Mouse (Mus musculus) cerebellum, postnatal 36 days (tissue): ENCODE measurements around the gene 1700030K09Rik.

Source experiments
- DNase-seq, 2 experiments: peaks; one replicate each; pipeline ENCODE4 v3.0.0; 2021 to 2022; ENCODE audit warnings: mixed read lengths in 2 of 2

The 1700030K09Rik gene

DNA sequence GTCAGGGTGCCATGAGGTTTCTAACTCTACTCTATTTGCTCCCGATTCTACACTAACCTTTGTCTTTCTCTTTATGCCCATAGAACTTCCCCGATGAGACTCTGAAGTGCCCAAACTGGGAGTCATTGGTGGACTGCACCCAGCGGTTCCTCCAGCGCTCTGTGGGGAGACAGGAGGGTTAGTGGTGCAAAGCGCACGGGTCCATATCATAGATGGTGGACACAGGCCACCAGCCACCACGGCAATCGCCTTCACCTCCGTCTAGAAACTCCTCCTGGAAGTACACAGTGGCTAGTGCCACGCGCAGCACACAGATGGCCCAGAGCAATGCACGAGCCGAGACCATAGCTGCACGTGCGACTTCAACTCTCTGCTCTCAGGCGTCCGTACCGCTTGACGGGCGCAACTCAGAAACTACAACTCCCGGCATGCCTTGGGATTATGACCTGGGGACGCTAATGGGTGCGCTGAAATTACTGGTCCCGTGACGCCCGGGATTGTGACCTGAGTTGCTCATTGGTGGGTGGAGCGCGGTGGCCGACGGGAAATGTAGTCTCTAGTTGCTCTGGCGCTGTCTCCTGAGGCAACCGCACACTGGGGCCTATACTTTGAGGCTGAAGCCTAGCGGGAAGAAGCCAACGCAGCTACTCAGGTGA, at the start of gene 1700030K09Rik, which contains the start of gene Calr3:
1700030K09Rik (plus strand) TSS at position 543 of the 656 bp plus-strand sequence.
Calr3 (minus strand) TSS at position 533 of the 656 bp plus-strand sequence.
- DNase-seq = peak; percentile 98 to 99

DNA sequence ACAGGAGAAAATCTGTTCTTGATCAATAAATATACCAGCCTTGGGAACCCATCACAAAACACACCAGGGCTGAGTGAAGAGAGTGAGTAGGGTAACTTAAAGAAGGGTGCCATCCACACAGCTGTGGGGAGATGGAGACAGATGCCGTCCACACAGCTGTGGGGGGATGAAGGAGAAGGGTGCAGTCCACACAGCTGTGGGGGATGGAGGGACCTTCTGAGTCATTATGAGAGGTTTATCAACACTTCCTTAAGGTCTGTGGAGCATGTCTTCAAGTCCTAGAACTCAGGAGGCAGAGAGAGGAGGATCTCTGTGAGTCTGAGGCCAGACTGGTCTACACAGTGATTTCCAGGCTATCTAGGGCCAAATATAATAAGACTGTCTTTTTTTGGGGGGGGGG, 42.3 kb upstream of the 1700030K09Rik start:
- no peak for DNase-seq

DNA sequence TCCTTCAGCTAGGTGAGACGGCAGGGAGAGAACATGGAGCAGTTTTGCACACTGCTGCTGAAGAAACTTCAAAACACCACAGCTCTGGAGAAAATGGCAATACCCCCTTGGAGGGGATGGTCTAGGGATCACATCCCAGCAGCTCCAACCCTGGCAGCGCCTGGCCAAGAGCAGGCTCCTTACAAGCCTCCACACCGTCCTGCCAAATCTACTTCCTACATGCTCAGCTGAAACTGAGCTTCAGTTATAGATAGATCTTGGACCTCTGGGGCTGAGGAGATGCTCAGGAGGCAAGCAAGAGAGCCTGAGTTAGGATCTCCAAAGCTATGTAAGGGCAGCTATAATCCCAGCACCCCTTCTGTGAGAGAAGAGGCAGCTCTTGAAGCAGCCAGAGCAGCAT, 40.7 kb upstream of the 1700030K09Rik start:
- DNase-seq = no peak

GRCm38 (mm10) chr8:72407878-72408277, 35.8 kb upstream of the 1700030K09Rik start:
- no peak for DNase-seq

DNA sequence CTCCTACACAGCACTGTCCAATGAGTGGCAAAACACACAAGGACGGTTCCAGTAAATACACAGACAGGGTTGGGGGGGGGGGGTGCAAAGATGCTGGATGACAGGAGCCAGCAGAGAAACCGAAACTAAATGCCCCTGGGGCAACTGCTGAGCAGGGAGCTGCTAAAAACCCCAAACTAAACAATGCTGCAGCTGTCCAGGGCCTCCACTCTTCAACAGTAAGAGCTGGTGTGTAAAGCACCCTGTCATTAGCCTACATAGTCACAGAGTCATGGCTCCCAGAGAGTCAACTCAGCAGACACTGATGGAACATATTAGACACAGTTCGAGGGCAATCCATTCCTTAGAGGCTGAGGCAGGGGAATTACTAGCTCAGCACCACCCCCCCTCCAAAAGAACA, 34.2 kb upstream of the 1700030K09Rik start:
- DNase-seq = no peak

DNA sequence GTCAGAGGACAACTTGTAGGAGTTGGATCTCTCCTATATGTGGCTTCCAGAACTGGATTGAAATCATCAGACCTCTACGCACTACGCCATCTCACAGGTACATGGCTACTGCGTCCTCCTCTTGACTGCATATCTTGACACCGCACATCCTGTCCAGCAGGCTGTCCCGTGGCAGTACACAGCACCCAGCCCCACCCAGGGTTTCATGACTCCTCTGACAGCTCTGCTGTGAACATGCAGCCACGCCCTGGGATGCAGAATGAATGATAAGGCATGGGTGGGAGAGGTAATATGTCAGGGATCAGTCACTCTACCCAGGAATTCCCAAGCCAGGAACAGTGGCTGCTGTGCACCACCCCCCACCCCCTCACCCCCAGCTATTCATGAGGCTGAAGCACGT, 29.8 kb upstream of the 1700030K09Rik start:
- no peak for DNase-seq

DNA sequence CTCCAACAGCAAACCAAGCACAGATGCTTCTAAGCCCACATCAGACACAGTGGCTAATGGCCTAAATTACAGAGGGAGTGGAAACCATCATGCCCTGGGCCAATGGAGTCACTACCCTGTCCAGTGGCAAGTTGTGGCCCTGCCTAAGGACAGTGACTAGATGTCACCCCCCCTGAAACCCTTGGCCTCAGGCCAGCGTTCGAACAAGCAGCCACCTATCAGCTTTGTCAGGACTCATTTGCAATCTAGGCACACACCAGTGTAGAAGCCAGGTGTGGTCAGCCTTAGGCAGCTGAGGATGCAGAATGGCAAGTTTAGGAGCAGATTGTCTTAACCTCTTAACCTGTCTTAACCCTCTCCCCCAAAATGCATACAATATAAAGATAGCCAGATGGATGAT, 28.4 kb upstream of the 1700030K09Rik start:
- DNase-seq = peak in 1 of 2 experiments; percentile 13

- no peak for DNase-seq
Observed at GRCm38 (mm10) chr8:72418073-72418472, 25.6 kb upstream of the 1700030K09Rik start.

DNA sequence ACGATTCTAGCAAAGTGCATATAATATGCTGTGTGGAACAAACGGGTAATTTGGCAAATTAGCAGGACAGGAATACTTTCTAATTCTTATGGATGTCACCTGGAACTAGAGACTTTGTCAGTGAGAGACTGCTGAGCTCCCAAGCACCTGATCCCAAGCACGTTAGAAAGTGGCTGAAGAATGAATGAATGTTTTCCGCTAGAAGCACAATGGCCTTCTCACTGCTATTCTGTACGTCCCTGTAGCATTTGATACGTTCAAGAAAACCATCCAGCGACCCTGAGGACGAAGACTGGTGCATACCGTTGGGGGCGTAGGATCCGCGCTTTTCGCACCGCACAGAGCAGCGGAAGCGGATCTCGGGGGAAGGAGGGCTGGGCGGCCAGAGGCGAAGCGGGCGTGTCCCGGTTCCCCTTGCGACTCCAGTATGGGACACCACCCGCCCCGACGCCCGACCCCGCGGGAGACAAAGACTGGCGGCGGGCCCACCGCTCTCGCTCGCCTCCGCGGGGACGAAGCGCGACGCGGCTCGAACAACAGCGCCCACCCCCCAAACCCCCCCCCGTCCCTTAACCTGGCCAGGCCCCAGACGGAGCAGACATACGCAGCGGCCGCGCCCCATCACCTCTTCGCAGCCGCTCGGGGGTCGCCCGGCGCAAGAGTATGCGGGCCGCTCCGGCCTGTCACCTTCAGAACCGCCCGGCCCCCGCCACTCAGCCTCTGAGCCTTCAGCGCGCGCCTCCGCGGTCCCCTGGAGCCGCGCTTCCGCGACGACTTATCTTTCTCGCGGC, 22.9 kb upstream of the 1700030K09Rik start:
- DNase-seq = peak; percentile 32 to 43

DNA sequence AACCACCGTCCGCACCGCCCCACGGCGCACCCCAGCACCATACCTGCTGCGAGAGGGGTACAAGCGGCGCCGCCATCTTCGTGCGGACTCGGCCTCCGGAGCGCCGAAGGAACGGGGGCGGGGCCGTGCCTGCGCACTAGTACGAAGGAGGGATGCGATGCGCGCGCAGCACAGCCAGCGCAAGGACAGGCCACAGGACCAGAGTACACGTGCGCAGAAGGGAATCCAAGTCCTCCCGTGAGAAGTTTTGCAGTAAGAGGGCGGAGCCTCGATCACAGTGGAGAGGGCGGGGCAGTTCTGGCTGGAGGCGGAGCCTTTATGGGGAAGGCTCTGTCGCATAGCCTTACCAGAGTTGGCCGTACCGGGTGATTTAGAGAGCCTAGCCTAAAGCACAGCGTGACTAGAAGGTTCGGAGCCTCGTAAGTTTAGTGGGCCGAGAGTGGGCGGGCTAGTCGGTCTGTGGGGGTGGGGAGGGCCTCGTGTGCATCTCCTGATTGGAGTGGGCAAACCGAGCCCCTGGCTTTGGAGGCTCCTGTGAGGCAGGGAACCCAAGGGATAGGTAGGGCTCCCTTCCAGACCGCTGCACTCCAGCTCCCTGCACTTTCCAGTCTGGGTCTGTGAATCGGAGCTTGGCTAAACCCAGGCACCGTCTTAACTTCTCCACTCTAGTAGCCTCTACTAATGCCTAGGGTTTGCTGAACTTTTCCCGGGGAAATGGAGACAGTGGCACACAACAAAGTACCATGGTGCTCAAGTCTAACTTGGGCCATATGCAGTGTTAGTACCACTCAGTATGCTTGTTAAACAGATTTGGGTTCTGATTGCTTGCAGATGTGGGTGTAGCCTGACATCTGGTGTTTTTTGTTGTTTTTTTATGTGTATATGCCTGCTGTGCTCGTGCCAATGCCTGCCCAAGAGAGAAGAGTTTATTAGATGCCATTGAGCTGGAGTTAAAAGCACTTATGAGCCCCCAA, 22.0 kb upstream of the 1700030K09Rik start, which contains the start of gene Eps15l1:
Eps15l1 (minus strand) TSS at position 99 of the 974 bp plus-strand sequence.
- peak; percentile 98 to 99 for DNase-seq

DNA sequence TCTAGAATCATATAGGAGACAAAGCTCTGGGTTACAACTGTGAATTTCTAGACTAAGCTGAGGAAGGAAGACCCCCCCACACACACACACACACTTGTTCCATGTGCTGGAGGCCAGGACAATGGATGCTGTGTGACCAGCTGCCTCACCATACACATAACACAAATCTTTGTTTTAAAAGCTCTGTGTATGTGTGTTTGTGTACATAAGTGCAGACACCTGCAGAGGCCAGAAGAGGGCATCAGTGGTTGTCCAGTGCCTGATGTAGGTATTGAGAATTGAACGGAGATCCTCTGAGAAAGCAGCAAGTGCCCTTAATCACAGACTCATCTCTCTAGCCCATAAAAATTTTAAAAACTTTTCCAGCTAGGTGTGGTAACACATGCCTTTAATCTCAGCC, 20.8 kb upstream of the 1700030K09Rik start:
- DNase-seq = no peak

GRCm38 (mm10) chr8:72429676-72430075, 14.0 kb upstream of the 1700030K09Rik start:
- no peak for DNase-seq

DNA sequence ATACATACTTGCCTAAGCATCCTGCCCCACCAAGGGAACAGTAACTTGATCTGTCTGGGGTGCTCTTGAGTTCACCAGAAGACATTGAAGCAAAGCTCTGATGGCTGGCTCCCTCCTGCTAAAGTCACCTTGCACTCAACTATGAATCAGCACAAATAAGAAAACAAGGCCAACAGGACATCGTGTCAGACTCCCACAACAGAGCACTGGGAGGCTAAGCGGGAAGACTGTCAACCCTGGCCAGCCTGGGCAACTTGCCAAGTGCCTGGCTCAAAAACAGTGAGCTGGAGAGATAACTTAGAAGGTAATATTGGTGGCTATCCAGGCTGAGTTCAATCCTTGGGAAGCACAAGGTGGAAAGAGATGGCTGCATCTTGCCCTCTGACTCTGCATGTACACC, 8.7 kb upstream of the 1700030K09Rik start:
- peak; percentile 38 to 40 for DNase-seq

DNA sequence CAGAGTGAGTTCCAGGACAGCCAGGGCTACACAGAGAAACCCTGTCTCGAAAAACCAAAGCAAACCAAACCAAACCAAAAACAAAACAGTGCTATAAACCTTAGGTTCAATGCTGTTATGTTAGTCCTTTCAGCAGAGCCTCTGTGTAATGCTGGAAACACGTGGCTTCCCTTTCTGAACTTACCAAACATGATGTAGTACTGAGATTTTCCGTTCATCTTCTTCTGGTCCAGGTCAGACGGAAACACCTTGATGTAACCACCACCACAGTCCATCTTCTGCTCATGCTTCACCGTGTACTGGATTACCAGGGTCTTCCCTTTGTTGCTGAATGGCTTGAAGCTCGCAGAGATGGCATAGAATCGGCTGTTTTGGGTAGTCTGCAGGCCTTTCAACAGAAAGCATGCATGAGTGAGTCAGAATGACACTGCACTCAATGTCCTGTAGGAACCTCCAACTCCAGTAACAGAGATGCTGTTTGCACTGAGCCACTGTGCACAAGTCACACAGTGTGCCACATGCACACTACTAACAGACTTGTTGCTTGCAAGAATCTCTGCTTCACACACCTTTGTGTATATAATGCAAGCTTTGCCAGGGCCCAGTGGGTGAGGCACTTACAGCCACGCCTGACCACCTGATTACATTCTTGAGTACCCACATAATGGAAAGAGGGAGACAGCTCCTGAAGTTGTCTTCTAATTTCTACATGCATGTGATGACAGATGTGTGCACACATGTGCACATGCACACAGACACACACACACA, 5.2 kb upstream of the 1700030K09Rik start:
- DNase-seq = no peak

DNA sequence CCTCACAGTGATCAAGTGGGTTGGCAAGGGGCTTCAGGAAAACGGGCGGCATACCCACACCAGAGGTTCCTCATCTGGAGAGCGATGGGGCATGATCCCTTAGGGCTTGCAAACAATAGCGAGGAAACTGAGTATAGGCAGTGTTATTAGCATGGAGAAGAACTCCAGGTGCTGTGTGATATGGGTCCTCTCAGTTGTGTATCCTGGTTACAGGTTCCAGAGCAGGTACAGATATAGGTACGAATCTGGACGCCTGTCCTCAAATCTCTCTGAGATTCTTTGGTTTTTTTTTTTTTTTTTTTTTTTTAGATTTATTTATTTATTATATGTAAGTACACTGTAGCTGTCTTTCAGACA, 292 bp downstream of the 1700030K09Rik start:
- no peak for DNase-seq

GRCm38 (mm10) chr8:72445071-72445470, 1.4 kb downstream of the 1700030K09Rik start:
- DNase-seq = no peak

DNA sequence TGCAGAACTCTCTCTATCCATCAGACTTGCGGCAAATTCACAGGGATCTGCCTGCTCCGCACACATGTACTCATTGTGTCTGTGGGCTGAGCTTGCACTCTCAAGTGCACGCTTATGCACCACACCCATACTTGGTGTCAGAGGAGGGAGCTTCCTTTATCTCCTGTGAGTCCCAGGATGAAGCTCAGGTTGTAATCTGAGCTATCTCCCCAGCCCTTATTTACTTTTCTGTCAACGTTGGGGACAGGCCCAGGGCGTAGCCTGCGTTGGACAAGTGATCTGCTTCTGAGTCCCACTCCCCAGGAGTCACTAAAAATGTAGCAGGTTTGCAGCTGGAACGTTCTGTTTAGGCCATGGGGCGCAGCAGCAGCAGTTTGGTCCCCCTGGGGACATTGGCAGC, 7.8 kb downstream of the 1700030K09Rik start:
- DNase-seq = no peak

- no peak for DNase-seq
Observed at GRCm38 (mm10) chr8:72453904-72454303, 10.2 kb downstream of the 1700030K09Rik start.

GRCm38 (mm10) chr8:72455317-72455716, 11.6 kb downstream of the 1700030K09Rik start:
- no peak for DNase-seq

GRCm38 (mm10) chr8:72457806-72458205, 14.1 kb downstream of the 1700030K09Rik start:
- DNase-seq = no peak

DNA sequence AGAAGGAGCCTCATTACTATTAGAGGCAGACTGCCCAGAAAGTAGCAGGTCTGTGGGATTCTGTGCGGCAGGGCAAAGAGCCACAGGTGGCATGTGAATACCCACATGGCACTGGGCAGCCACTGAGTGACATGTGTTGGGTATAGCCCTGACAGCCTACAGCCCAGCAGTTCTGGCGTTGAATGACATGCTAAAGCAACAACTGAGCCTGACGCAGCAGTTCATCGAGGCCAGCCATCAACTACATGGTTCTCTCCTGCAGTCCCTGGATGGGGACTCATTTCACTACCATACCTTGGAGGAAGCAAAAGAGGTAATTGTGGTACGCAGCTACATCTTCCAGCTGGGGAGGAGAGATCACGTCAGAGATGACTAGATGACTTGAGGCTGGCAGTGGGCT, 14.8 kb downstream of the 1700030K09Rik start:
- DNase-seq = no peak

DNA sequence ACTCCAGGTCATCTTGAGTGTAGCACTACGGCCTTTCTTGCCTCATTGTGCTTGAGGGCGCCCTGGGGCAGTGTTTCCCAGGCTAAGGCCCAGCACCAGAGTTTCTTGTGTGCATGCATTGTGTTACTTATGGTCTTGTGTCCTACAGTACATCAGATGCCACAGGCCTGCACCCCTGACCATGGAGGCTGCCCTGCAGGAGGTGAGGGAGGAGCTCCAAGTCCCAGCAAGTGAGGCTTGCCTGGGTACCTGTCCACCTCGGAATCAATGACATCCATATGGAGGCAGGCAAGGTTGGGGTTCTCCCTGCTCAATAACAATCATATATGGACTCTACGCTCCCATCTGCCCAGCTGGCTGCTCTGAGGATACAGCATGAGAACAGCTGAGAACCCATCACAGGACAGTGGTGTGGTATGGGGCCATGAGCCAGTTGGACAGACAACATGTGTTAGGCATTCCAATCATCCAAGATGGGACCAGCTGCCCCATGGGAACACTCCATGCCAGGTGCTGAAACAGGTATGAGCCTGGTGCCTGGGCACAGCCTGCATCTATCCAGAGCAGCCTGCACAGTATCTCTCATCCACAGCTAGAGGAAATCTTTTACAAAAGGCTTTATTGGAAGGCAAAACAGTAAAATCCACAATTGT, 16.3 kb downstream of the 1700030K09Rik start:
- no peak for DNase-seq
